Mouse (Mus musculus) megakaryocyte, embryonic 14.5 days (primary cell): ENCODE results near the gene Myl7.

ENCODE experiments used
- FLI1 ChIP-seq: IDR thresholded peaks from 2 replicates; pipeline ENCODE4 v1.6.1; 2012; ENCODE audit warnings: low read length, inconsistent platforms, mixed read lengths
- GATA1 ChIP-seq: IDR thresholded peaks from 3 replicates; pipeline ENCODE4 v1.6.1; 2012; ENCODE audit warnings: mixed read lengths, low read length, inconsistent platforms, borderline replicate concordance

DNA sequence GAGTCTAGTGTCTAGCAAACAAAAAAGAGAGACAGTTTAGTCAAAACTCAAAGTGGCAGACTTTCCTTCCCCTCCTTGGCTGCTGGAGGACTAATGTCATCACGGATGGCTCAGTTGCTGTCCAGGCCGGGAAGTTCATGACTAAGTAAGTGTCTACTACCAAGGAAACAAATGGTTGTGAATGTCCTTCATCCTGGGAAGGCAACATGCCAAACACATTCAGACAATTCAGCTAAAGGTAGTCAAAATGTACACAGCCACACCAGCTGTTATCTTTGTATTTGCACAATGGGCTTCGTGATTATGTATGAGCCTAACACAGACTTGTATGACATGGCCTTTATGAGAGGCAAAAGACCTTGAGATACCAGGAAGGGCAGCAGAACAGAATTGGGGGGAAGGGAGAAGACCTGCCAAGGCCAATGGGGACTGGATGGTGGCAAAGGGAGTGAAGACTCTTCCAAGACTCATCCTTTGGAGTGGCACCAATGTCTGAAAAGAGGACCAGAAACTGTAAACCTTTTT, 28.2 kb upstream of the Myl7 start:
- TF ChIP-seq FLI1 (no peak), GATA1 (no peak)
